Mouse (Mus musculus): Measurements from ENCODE around the gene Btbd35f23.
"Not testable (repeated sequence)": the region's sequence is repeated elsewhere in the genome, so short reads cannot be mapped to it uniquely, and the experiment has no call there.

Btbd35f23 gene

GRCm38 (mm10) chrX:3076575-3076974 is at the start of gene Btbd35f23:
Gene Btbd35f23 (plus strand): TSS chrX:3076875.
- not testable (repeated sequence) for DNase-seq

Data from cerebellum, adult 9-10 months (tissue).